Mouse (Mus musculus) gastrocnemius, adult 18-20 months (tissue): ENCODE measurements at regions not wholly inside any gene's neighbourhood (a gene's known extent, or its start where the extent isn't known, plus 50 kb on each side); places are given as distances from the start of the nearest gene placed in this dataset.
"Not testable (repeated sequence)": the region's sequence is repeated elsewhere in the genome, so short reads cannot be mapped to it uniquely, and the experiment has no call there.

Experiments used
- DNase-seq: peaks from one replicate; pipeline ENCODE4 v3.0.0; 2021; ENCODE audit warnings: low spot score

GRCm38 (mm10) chr8:112427721-112428389, 142.0 kb upstream of the Cntnap4 start:
- no peak for DNase-seq

GRCm38 (mm10) chr8:112411968-112412367, 157.9 kb upstream of the Cntnap4 start:
- no peak for DNase-seq

- DNase-seq, result peak; percentile 3
Observed at GRCm38 (mm10) chr8:112411213-112411612, 158.6 kb upstream of the Cntnap4 start.

GRCm38 (mm10) chr8:112408211-112408735, 161.6 kb upstream of the Cntnap4 start:
- DNase-seq, result no peak

- DNase-seq, result no peak
Observed at GRCm38 (mm10) chr8:112404087-112404486, 165.8 kb upstream of the Cntnap4 start.

DNA sequence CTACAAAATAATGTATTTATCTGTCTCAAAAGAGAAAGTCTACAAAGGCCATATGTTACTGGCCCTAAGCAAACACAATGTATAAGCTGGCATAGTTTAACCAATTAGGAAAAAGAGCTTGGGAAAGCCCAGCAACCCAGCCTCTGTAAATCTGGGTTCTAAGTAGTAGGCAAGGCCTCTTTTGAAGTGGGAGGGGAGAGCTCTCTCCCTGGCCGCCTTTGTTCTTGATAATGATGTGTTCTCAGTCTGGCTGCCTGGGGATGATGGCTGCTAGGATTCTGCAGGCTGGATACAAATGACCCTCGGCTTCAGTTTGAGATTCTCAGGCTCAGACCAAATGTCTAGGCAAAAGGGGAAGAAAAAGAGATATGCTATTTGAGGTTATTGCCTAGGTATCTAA, 172.4 kb upstream of the Cntnap4 start:
- no peak for DNase-seq

- no peak for DNase-seq
Observed at GRCm38 (mm10) chr8:112390108-112390507, 179.7 kb upstream of the Cntnap4 start.

GRCm38 (mm10) chr8:112348323-112348722, 221.5 kb upstream of the Cntnap4 start:
- no peak for DNase-seq

DNA sequence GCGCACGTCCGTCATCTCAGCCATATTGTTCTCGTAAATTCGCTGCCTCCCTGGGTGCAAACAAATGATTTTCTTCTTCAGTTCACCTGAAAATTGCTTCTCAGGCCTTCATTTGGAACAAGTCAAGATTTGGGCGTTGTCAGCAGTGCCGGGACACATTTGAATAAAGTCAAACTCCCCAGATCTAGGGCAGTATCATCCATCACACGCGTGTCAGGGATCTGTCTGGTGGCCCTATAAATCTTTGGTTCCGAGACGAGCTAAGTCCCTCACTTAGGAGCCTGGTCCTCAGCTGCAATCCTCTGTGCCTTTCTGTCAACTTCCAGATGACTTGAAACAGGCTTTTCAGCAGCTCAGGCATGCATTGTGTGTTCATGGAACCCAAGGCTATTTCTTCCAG, 236.7 kb upstream of the Cntnap4 start:
- DNase-seq, result no peak

GRCm38 (mm10) chr8:112332021-112332420, 237.8 kb upstream of the Cntnap4 start:
- DNase-seq, result no peak

- no peak for DNase-seq
Observed at GRCm38 (mm10) chr8:112309816-112310215, 260.0 kb upstream of the Cntnap4 start.

- no peak for DNase-seq
Observed at GRCm38 (mm10) chr8:112308354-112308753, 261.5 kb upstream of the Cntnap4 start.

GRCm38 (mm10) chr8:112297021-112297420, 272.8 kb upstream of the Cntnap4 start:
- no peak for DNase-seq

- no peak for DNase-seq
Observed at GRCm38 (mm10) chr8:112283316-112283715, 268.5 kb upstream of the Gm6793 start.

DNA sequence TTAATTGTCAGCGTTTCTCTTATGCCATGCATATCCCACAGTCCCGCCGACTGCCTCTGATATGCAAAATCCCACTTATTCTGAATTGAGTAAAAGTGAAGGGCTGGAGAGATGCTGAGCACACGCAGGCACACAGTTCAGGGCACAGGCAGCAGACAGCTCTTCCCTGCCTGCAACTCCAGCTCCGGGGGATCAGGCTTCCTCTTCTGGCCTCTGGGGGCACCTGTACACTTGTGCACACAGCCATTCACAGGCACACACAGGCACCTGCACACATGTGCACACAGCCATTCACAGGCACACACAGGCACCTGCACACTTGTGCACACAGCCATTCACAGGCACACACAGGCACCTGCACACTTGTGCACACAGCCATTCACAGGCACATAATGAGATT, 254.8 kb upstream of the Gm6793 start:
- DNase-seq, result no peak

- no peak for DNase-seq
Observed at GRCm38 (mm10) chr8:112269214-112269566, 254.4 kb upstream of the Gm6793 start.

- no peak for DNase-seq
Observed at GRCm38 (mm10) chr8:112268544-112269213, 253.8 kb upstream of the Gm6793 start.

GRCm38 (mm10) chr8:112257922-112258475, 243.2 kb upstream of the Gm6793 start:
- no peak for DNase-seq

GRCm38 (mm10) chr8:112257311-112257894, 242.6 kb upstream of the Gm6793 start:
- DNase-seq, result no peak

- DNase-seq, result not testable (repeated sequence)
Observed at GRCm38 (mm10) chr8:112246629-112247028, 231.8 kb upstream of the Gm6793 start.

- DNase-seq, result no peak
Observed at GRCm38 (mm10) chr8:112238681-112239080, 223.8 kb upstream of the Gm6793 start.

- DNase-seq, result not testable (repeated sequence)
Observed at GRCm38 (mm10) chr8:112236751-112237150, 221.9 kb upstream of the Gm6793 start.
